Mouse (Mus musculus) liver, embryonic 14.5 days (tissue): ENCODE data around the gene Tesk1.

Experiments used
- CTCF ChIP-seq: IDR thresholded peaks from 2 replicates; pipeline ENCODE4 v1.5.1; 2016; ENCODE audit warnings: antibody characterized with exemption, low read depth, control low read depth
- EP300 ChIP-seq: IDR thresholded peaks from 2 replicates; pipeline ENCODE4 v1.6.1; 2016; ENCODE audit warnings: antibody characterized with exemption, low read depth

DNA sequence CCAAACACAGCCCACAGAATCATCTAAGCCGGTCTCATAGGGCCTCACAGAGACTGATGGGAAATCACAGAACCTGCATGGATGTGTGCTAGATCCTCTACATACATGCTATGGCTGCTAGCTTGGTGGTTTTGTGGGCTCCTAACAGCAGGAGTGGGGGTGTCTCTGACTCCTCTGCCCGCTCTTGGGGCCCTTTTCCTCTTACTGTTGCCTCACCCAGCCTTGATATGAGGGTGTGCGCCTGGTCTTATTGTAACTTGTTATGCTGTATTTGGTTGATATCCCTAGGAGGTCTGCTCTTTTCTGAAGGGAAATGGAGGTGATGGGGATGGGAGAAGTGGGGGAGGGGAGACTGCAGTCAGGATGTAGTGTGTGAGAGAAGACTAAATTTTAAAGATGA is 47.9 kb downstream of the Tesk1 start:
- no peak for TF ChIP-seq CTCF
- TF ChIP-seq EP300 = no peak
